Mouse (Mus musculus) layer of hippocampus, adult 9-10 months (tissue): ENCODE measurements around the gene Ascl1.

Source experiments
- DNase-seq: peaks from one replicate; pipeline ENCODE4 v3.0.0; 2022; ENCODE audit warnings: low spot score

Ascl1 gene

DNA sequence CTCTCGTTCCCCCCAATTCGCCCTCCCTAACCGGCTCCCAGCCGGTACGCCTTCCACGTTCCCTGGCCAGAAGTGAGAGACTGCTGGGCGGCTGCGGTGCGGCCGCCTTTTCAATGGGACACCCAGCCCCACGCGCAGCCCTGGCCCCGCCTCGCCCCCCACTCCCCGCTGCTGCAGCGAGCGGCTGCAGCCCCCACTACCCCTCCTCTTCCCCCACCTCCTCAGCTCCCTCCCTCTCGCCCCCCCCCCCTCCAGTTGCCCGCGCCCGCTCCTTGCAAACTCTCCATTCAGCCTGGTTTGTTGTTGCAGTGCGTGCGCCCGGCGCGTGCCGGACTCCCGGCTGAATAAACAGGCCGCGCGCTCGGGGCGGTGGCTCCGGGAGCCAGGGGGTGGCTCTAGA is at the start of gene Ascl1:
Gene Ascl1, minus strand, starts transcription at position 85 of the 400 bp plus-strand sequence.
- DNase-seq: no peak

DNA sequence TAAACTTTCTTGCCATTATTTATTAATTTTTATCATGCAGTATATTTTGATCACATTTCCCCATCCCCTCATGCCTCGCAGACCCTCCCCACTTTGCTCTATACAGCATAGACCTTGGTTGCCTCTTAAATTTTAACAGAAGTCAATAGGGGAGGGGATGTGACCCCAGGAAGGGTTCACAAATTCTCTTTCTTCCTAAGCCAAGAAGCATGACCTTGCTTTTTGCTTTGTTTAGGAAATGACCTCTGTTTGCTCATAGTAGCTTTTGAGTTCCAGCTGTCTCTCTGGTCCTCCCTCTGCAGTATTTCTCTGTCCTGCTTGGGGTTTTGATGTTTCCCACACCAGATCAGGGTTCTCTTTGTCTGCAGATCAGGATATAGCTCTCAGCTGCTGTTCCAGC is 40.7 kb upstream of the Ascl1 start:
- DNase-seq: no peak

GRCm38 (mm10) chr10:87521646-87522045 is 28.2 kb upstream of the Ascl1 start, which contains the start of gene Pah:
TSS of gene Pah (plus strand) at chr10:87521795.
- no peak for DNase-seq

- no peak for DNase-seq
Measured at GRCm38 (mm10) chr10:87520401-87521116, 27.1 kb upstream of the Ascl1 start.

- DNase-seq: no peak
Measured at GRCm38 (mm10) chr10:87518585-87518984, 25.1 kb upstream of the Ascl1 start.

DNA sequence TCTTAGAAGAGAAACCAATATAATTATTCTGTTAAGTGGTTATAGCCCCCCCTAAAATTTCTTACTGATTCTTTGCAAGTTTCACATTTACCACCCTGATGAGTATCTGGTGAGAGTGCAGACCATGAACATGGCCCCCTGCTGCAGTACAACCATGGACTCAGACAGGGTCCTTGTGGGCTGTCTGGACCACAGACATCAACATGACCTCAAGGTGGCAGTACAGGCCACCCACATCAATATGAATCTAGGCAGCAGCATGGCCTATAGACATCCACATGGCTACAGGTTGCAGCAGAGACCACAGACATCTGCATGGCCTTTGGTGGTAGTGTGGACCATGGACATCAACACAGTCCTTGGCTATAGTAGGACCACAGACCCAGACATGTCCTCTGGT is 19.6 kb upstream of the Ascl1 start:
- DNase-seq: no peak

- DNase-seq: no peak
Measured at GRCm38 (mm10) chr10:87508581-87508980, 15.1 kb upstream of the Ascl1 start.

- DNase-seq: no peak
Measured at GRCm38 (mm10) chr10:87503946-87504345, 10.5 kb upstream of the Ascl1 start.

DNA sequence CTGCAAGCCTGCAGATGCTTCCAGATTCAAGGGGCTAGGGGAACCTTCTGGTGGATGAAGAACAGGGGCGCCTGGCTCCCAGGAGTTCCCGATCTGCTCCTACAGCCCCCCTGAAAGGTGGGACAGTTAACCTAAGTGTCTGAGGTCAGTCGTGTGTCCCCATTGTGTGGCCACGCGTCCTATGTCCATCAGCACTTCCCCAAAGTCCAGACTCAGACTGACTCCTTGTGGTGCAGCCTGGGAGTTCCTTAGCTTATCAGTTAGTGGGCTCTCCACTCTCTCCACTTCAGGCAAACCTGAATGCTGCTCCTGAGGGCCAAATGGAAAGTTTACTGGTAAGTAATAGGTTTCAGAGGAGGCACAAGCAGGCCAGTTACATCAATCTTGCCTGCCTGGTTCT is 8.8 kb upstream of the Ascl1 start:
- no peak for DNase-seq

GRCm38 (mm10) chr10:87501659-87502042 is 8.2 kb upstream of the Ascl1 start:
- no peak for DNase-seq

- DNase-seq: no peak
Measured at GRCm38 (mm10) chr10:87500926-87501658, 7.6 kb upstream of the Ascl1 start.

DNA sequence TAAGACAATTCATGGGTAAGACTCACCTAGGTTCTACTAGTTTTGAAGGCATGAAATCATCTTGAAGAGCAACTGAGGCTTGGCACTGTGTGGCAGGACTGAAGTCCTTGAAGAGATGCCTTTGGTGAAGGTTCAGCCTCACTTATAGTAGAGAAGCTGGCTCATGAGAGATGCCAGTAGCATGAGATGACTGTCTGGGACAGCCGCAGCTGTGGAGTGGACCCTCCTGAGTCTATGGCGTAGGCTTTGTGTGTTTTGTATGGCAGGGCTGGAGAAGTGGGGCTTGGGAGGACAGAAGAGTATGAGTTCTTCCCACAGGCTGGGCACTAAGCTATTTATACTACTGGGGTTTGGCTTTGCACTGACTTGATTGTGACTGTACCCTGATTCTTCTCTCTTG is 3.6 kb upstream of the Ascl1 start:
- no peak for DNase-seq

DNA sequence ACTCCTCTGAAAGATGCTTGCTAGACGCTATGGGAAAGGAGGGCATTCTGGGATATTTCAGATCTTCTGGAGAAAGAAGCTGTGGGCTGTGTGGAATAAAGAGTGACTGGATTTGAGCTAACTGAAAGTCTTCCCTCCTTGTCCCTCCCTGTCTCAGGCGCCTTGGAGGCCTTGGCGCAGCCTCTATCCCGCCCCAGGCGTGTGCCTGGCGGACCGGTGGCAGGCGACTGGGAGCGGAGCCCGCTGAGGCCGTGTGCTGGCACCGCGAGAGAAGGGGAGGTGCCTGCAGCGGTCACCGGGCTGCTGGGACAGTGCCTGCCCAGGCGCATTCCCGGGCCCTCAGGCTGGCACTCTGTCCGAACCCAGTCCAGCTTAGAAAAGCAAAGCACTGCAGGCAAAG is 1.1 kb upstream of the Ascl1 start:
- DNase-seq: no peak

DNA sequence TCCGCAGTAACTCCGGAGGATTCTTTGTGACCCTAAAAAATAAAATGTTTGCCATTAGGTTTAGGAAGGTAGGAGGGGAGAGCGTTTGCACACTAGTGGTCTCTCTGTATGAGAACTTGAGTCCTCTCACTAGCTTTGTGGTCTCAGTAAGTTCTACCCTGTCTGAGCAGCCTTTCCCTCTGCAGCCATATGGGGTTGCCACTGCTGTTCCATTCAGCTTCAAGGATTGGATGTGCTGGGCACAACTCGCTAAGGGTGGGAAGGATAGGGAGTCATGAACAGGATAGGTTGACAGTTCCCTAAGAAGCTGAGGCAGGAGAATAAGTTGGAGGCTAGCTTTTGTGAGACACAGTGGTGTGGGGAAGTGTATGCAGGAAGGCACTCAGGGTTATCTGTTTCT is 716 bp upstream of the Ascl1 start:
- DNase-seq: no peak

GRCm38 (mm10) chr10:87492661-87493551 is 554 bp downstream of the Ascl1 start:
- no peak for DNase-seq

GRCm38 (mm10) chr10:87492332-87492660 is 1.2 kb downstream of the Ascl1 start:
- DNase-seq: no peak

DNA sequence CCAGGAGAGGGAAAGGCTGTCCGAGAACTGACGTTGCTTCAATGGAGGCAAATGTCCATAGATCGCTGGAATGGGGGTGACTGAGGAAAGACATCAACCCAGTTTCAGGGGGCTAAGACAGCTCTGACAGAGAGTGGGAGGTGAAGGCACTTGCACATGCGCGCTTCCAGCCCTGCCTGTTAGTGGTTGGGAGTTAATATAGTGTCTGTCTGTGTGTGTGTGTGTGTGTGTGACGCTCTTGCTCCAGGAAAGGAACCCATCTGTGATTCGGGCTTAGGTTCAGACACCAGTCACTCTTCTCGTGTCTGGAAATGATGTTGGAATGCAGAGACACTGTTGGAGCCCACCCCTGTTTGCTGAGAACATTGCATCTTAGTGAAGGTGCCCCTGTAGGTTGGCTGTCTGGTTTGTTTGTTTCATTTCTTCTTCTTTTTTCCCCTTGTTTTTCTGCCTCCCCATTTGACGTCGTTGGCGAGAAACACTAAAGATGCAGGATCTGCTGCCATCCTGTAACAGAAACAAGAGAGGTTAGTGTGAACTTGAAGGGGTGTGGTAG is 1.9 kb downstream of the Ascl1 start:
- no peak for DNase-seq

GRCm38 (mm10) chr10:87490328-87490727 is 3.1 kb downstream of the Ascl1 start:
- no peak for DNase-seq

- DNase-seq: no peak
Measured at GRCm38 (mm10) chr10:87489246-87490009, 4.0 kb downstream of the Ascl1 start.

DNA sequence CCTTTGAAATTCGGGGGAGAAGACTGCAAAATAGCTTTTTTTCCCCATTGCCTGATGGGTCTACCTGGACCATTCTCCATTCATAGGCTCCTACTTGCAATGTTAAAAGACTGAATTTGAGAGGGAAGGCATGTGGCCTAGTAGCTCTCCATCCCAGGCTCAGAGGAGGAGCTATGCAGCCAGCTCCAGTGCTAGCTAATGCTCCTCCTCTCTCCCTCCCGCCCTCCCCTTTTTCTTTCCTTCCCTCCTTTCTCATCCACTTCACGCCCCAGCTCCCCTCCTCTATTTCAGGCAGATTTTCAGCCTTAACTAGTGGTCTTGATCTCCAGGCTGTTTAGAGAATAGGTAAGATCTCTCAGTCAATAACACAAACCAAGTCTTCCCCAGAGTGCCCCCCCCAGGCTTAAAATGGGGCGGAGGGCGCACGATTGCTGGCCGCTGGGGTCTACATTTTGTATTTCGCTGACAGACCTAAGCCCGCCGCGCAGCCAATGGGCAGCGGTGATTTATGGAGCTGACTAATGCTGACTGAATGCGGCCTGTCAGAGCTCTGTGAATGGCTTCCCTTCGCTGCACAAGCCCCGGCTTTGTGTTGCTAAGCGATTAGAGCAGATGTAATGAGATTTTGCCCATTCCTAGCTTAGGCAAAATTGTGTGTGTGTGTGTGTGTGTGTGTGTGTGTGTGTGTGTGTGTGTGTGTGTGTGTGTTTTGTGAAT is 4.9 kb downstream of the Ascl1 start:
- no peak for DNase-seq
